Mouse (Mus musculus): ENCODE data around the gene Kcnk12. TPM values are rescaled to one million over a fixed set of nuclear protein-coding genes. Genes with fewer than 3 reads are reported as not detected.

Kcnk12 gene
- 0.60 and 0.95 TPM in 2 replicates for polyA plus RNA-seq (2015; fragmentation: Nextera tagmentation; extraction: Ambion mirVana)

GRCm38 (mm10) chr17:87797688-87798291 lies at the start of gene Kcnk12:
Gene Kcnk12, minus strand, starts transcription at chr17:87797994.

Other genes with a start within 250 kb of the Kcnk12 start
- gene Epcam, start 162.0 kb downstream of the Kcnk12 start, polyA plus RNA-seq (2015; fragmentation: Nextera tagmentation; extraction: Ambion mirVana) = 5.2 and 14.5 TPM in 2 replicates
- gene Msh2, start 125.7 kb downstream of the Kcnk12 start, polyA plus RNA-seq (2015; fragmentation: Nextera tagmentation; extraction: Ambion mirVana) = 37.5 and 43.3 TPM in 2 replicates
- not detected in 2 replicates for gene Rpl36-ps4, start 123.0 kb upstream of the Kcnk12 start, polyA plus RNA-seq (2015; fragmentation: Nextera tagmentation; extraction: Ambion mirVana)
- 8.8 and 15.8 TPM in 2 replicates for gene Msh6, start 177.1 kb upstream of the Kcnk12 start, polyA plus RNA-seq (2015; fragmentation: Nextera tagmentation; extraction: Ambion mirVana)